Mouse (Mus musculus) cerebellum, adult 2 months (tissue): ENCODE data around the gene Lingo1.

Experiments
- CTCF ChIP-seq: fragments of 200-500 bp; IDR thresholded peaks from 2 replicates; pipeline ENCODE4 v1.5.1; 2011; ENCODE audit warnings: low read depth, mild to moderate bottlenecking, control low read depth, low read length, moderate library complexity, borderline replicate concordance; ENCODE audit not compliant: insufficient read depth
- POLR2A ChIP-seq: fragments of 200-500 bp; IDR thresholded peaks from 2 replicates; pipeline ENCODE4 v1.6.1; 2011; ENCODE audit warnings: low read length, control low read depth, borderline replicate concordance; ENCODE audit not compliant: insufficient read depth

GRCm38 (mm10) chr9:56722089-56722825 is 74.0 kb downstream of the Lingo1 start:
- TF ChIP-seq CTCF = no peak
- TF ChIP-seq POLR2A = no peak
